Mouse (Mus musculus) C2C12 (cell line): Measurements from ENCODE around the gene Olfr786.

Experiments
- CTCF ChIP-seq: IDR thresholded peaks from one replicate; pipeline ENCODE4 v1.5.1; 2011; ENCODE audit not compliant: control insufficient read depth, insufficient read depth, insufficient read length
- MAX ChIP-seq: IDR thresholded peaks from one replicate; pipeline ENCODE4 v1.6.1; 2011; ENCODE audit warnings: mild to moderate bottlenecking, control low read depth
- USF1 ChIP-seq: IDR thresholded peaks from one replicate; pipeline ENCODE4 v1.6.1; 2011; ENCODE audit warnings: low read depth, mild to moderate bottlenecking, control low read depth, moderate library complexity

DNA sequence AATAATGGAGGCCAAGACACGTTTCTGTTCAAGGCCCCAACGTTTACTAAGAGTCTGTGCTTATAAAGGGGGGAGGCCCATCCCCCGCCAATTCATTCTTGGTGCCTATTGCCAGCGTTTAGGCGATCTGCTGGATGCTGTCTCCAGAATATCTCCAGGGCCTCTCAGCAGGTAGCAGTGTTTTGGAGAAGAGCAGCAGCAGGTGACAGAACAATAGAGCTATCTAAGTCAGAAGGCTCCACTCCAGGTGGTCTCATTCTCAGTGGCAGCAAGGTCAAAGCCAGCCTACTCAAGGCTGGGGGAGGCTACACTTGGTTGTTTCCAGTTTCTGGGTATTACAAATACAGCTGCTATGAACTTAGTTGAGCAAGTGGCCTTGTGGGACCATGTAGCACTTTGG is 26.2 kb upstream of the Olfr786 start:
- TF ChIP-seq CTCF, result no peak
- TF ChIP-seq USF1, result no peak
- no peak for TF ChIP-seq MAX
